Mouse (Mus musculus): ENCODE results near the gene Mypn. TPM values are rescaled to one million over a fixed set of nuclear protein-coding genes. Genes with fewer than 3 reads are reported as not detected.

The Mypn gene
- polyA plus RNA-seq, 1 experiment from 2014 or later, result 0.60 TPM

DNA sequence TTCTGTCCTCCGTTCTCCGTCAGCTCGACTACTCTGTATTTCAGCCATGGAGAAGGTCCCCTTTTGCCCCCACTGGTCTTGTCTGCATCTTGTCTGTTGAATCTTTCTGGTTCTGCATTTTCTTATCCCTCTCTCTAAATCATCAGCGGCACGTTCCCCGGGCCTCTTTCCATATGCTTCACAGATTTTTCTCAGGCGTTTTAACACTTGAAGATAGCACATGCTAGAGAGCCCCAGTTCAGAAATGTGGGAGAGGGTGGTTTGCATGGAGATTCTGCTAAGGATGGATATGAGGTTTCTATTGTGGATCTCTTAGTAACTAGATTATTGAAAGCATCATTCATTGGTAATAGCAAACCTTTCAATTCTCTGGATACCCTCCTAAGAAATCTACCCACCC lies 26.5 kb upstream of the Mypn start:
- H3K9ac ChIP-seq (ENCODE audit: low read length), result no peak overlapping the region
- ATAC-seq (ENCODE audit: insufficient number of reproducible peaks, low FRiP score, low TSS enrichment, low read depth) (no peak), DNase-seq (ENCODE audit: low spot score) (no peak)
- no peak overlapping the region for H3K4me3 ChIP-seq (ENCODE audit: low read depth, low read length)
- H3K27me3 ChIP-seq (ENCODE audit: control insufficient read depth, insufficient read depth, low read length), result no peaks in the 10 kb centered on the region
- whole genome bisulfite sequencing, result 90% methylated on average over 7 of the region's 7 CpGs
- H3K4me2 ChIP-seq (ENCODE audit: low read depth, severe bottlenecking), result no peak overlapping the region
- H3K9me3 ChIP-seq (ENCODE audit: control insufficient read depth, low read length), result no peaks in the 10 kb centered on the region
- H3K27ac ChIP-seq (replicated peaks; ENCODE audit: low read depth, low read length), result no peak overlapping the region
- H3K4me1 ChIP-seq (ENCODE audit: control insufficient read depth, insufficient read depth, low read length), result no peaks in the 10 kb centered on the region
- H3K36me3 ChIP-seq (ENCODE audit: control insufficient read depth, insufficient read depth, low read length), result no peaks in the 10 kb centered on the region

DNA sequence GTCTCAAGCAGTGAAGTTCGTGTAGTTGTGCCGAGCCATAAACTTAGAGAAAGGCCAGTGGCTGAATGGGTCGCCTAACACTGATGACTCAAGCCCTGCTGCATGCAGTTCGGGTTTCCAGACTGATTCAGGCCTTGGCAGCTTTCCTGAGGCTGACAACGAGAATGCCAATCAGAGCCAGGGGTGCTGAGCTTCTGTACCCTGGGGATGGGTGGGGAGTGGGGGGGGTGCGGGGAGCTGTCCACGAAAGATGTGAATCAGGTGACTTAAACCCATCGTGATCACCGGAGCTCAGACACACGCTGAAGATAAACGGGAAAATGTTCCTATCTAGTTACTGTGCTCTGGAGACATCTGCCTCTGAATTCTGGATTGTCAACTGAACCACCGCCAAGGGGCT lies 20.6 kb upstream of the Mypn start:
- Histone ChIP-seq H3K4me2 (ENCODE audit: low read depth, severe bottlenecking) (no peak overlapping the region), H3K4me1 (ENCODE audit: control insufficient read depth, insufficient read depth, low read length) (no peaks in the 10 kb centered on the region), H3K4me3 (ENCODE audit: low read depth, low read length) (no peak overlapping the region), H3K27me3 (ENCODE audit: control insufficient read depth, insufficient read depth, low read length) (no peaks in the 10 kb centered on the region), H3K36me3 (ENCODE audit: control insufficient read depth, insufficient read depth, low read length) (no peaks in the 10 kb centered on the region), H3K9ac (ENCODE audit: low read length) (no peak overlapping the region), H3K9me3 (ENCODE audit: control insufficient read depth, low read length) (no peaks in the 10 kb centered on the region), H3K27ac (replicated peaks; ENCODE audit: low read depth, low read length) (no peak overlapping the region)
- DNase-seq (ENCODE audit: low spot score), result no peak
- WGBS, result 76% methylated on average over 12 of the region's 12 CpGs
- no peak for ATAC-seq (ENCODE audit: insufficient number of reproducible peaks, low FRiP score, low TSS enrichment, low read depth)

DNA sequence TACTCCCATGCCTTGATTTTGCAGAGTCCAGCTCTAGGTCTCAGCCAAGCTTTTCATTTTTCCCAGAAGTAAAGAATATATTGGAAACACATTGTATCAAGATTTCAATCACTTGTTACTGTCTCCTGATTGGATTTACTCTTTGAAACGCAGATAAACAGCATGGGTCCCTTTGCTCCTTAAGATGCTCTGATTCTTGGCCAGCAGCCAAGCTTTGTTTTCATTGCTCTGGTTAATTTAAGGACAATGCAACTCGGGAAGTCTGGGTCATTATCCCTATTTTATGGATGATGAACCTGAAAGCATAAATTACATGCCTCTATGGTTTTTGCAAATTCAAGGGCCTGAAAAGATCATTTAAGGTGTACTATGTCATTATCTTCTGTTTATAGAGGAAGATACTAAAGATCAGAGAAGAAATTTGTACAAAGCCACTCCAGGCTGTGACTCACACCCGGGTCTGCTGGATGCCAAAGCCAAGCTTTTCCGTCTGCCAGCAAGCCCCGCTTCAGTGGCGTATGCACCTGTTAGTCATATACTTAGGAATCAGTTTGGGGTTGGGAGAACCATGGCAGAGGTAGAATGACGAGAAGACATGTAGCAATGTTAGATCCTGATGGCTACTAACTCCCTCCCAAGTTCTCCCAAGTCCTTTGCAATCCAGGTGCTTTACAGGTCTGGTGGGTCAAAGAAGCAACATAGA lies 17.5 kb upstream of the Mypn start:
- H3K27me3 ChIP-seq (ENCODE audit: control insufficient read depth, insufficient read depth, low read length), result no peaks in the 10 kb centered on the region
- no peaks in the 10 kb centered on the region for H3K4me1 ChIP-seq (ENCODE audit: control insufficient read depth, insufficient read depth, low read length)
- no peak for DNase-seq (ENCODE audit: low spot score)
- no peak overlapping the region for H3K27ac ChIP-seq (replicated peaks; ENCODE audit: low read depth, low read length)
- H3K9me3 ChIP-seq (ENCODE audit: control insufficient read depth, low read length), result no peaks in the 10 kb centered on the region
- no peak for ATAC-seq (ENCODE audit: insufficient number of reproducible peaks, low FRiP score, low TSS enrichment, low read depth)
- no peak overlapping the region for H3K9ac ChIP-seq (ENCODE audit: low read length)
- no peak overlapping the region for H3K4me2 ChIP-seq (ENCODE audit: low read depth, severe bottlenecking)
- WGBS, result 83% methylated on average over 7 of the region's 7 CpGs
- no peaks in the 10 kb centered on the region for H3K36me3 ChIP-seq (ENCODE audit: control insufficient read depth, insufficient read depth, low read length)
- H3K4me3 ChIP-seq (ENCODE audit: low read depth, low read length), result no peak overlapping the region

DNA sequence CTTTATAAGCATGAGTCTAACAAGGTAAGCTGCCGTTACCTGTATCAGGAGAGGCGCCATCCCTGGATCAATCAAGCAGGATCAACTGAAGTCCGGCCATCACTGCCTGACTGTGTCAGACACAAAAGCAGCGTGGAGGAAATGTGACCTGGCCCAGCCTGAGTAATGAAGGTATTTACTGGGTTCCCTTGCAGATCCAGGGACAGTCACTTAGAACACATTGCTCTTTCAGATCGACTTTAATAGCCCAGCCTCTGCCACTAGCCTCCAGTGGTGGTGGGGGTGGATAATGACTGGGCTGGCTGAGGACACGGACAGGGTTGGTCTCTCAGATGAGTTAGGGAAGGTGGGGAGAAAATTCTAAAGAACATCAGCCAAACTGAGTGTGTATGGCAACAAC lies 5.1 kb upstream of the Mypn start:
- ATAC-seq (ENCODE audit: insufficient number of reproducible peaks, low FRiP score, low TSS enrichment, low read depth) (no peak), DNase-seq (ENCODE audit: low spot score) (no peak)

DNA sequence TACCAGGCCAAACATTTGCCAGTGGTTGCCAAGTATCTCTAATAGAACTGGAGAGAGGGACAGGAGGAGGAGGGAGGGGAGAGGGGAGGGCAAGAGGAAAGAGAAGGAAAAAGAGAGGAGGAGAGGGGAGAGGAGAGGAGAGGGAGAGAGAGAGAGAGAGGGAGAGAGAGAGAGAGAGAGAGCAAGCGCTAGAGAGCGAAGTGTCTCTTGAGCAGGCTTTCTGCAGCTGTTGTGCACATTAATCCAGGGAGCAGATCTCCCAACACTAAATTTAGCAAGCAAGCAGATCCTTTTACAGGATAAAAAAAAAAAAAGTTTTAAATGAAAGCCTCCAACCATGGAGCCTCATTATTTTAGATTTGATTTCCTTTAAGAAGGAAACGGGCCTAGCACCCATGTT lies 750 bp downstream of the Mypn start:
- H3K27ac ChIP-seq (replicated peaks; ENCODE audit: low read depth, low read length), result no peak overlapping the region
- DNase-seq (ENCODE audit: low spot score) (no peak), ATAC-seq (ENCODE audit: insufficient number of reproducible peaks, low FRiP score, low TSS enrichment, low read depth) (no peak)
- no peaks in the 10 kb centered on the region for H3K4me1 ChIP-seq (ENCODE audit: control insufficient read depth, insufficient read depth, low read length)
- no peak overlapping the region for H3K4me3 ChIP-seq (ENCODE audit: low read depth, low read length)
- no peaks in the 10 kb centered on the region for H3K9me3 ChIP-seq (ENCODE audit: control insufficient read depth, low read length)
- H3K9ac ChIP-seq (ENCODE audit: low read length), result no peak overlapping the region
- H3K4me2 ChIP-seq (ENCODE audit: low read depth, severe bottlenecking), result no peak overlapping the region
- H3K36me3 ChIP-seq (ENCODE audit: control insufficient read depth, insufficient read depth, low read length), result no peaks in the 10 kb centered on the region
- 88% methylated on average over 3 of the region's 3 CpGs for WGBS
- no peaks in the 10 kb centered on the region for H3K27me3 ChIP-seq (ENCODE audit: control insufficient read depth, insufficient read depth, low read length)

More for the DNA sequence above, 5.1 kb upstream of the Mypn start:
- H3K9ac ChIP-seq (ENCODE audit: low read length), result no peak overlapping the region
- H3K4me3 ChIP-seq (ENCODE audit: low read depth, low read length), result no peak overlapping the region
- 58% methylated on average over 6 of the region's 6 CpGs for WGBS
- H3K9me3 ChIP-seq (ENCODE audit: control insufficient read depth, low read length), result no peaks in the 10 kb centered on the region
- H3K4me2 ChIP-seq (ENCODE audit: low read depth, severe bottlenecking), result no peak overlapping the region
- no peak overlapping the region for H3K27ac ChIP-seq (replicated peaks; ENCODE audit: low read depth, low read length)
- no peaks in the 10 kb centered on the region for H3K36me3 ChIP-seq (ENCODE audit: control insufficient read depth, insufficient read depth, low read length)
- no peaks in the 10 kb centered on the region for H3K4me1 ChIP-seq (ENCODE audit: control insufficient read depth, insufficient read depth, low read length)
- H3K27me3 ChIP-seq (ENCODE audit: control insufficient read depth, insufficient read depth, low read length), result no peaks in the 10 kb centered on the region

DNA sequence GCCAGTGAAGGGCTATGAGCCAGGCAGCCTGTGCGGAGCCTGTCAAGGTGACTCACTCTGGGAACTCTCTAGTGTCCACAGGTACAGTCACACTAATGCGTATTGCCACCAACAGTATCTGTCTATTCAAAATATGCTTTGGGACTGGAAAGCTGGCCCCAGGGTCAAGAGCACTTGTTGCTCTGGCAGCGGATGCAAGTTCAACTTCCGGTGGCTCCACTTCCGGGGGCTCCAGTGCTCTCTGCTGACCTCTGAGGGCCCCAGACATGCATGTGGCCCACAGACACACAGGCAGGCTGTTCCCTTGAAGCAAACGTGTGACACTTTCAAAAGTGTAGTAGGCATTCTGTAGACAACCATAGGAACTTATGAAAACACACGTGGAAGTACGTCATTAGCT lies 2.2 kb downstream of the Mypn start:
- no peak overlapping the region for H3K4me3 ChIP-seq (ENCODE audit: low read depth, low read length)
- no peak overlapping the region for H3K4me2 ChIP-seq (ENCODE audit: low read depth, severe bottlenecking)
- 80% methylated on average over 8 of the region's 8 CpGs for WGBS
- DNase-seq (ENCODE audit: low spot score), result no peak
- no peak for ATAC-seq (ENCODE audit: insufficient number of reproducible peaks, low FRiP score, low TSS enrichment, low read depth)
- no peaks in the 10 kb centered on the region for H3K36me3 ChIP-seq (ENCODE audit: control insufficient read depth, insufficient read depth, low read length)
- H3K9ac ChIP-seq (ENCODE audit: low read length), result no peak overlapping the region
- H3K4me1 ChIP-seq (ENCODE audit: control insufficient read depth, insufficient read depth, low read length), result no peaks in the 10 kb centered on the region
- H3K27ac ChIP-seq (replicated peaks; ENCODE audit: low read depth, low read length), result no peak overlapping the region
- H3K9me3 ChIP-seq (ENCODE audit: control insufficient read depth, low read length), result no peaks in the 10 kb centered on the region
- no peaks in the 10 kb centered on the region for H3K27me3 ChIP-seq (ENCODE audit: control insufficient read depth, insufficient read depth, low read length)

DNA sequence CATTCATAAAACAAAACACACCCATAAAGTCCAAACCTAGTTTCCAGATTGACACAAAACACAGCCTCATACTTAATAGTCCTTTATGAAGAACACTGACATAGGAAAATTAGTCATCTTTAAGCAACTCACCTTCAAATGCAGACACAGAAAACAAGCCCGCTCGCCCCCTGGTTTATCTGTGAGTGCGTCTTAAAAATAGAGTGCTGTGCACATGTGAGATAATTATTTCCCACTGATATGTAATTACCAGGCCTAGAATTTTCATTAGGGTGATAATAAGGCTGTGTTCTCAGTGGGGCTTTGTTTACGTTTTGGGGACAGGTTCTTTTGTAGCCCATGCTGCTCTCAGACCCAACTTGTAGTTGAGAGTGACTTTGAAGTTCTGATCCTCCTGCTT lies 4.7 kb downstream of the Mypn start:
- WGBS, result 73% methylated on average over 4 of the region's 4 CpGs
- H3K9ac ChIP-seq (ENCODE audit: low read length), result no peak overlapping the region
- no peak overlapping the region for H3K27ac ChIP-seq (replicated peaks; ENCODE audit: low read depth, low read length)
- H3K9me3 ChIP-seq (ENCODE audit: control insufficient read depth, low read length), result no peaks in the 10 kb centered on the region
- H3K4me2 ChIP-seq (ENCODE audit: low read depth, severe bottlenecking), result no peak overlapping the region
- H3K4me1 ChIP-seq (ENCODE audit: control insufficient read depth, insufficient read depth, low read length), result no peaks in the 10 kb centered on the region
- DNase-seq (ENCODE audit: low spot score) (no peak), ATAC-seq (ENCODE audit: insufficient number of reproducible peaks, low FRiP score, low TSS enrichment, low read depth) (no peak)
- no peak overlapping the region for H3K4me3 ChIP-seq (ENCODE audit: low read depth, low read length)
- no peaks in the 10 kb centered on the region for H3K27me3 ChIP-seq (ENCODE audit: control insufficient read depth, insufficient read depth, low read length)
- no peaks in the 10 kb centered on the region for H3K36me3 ChIP-seq (ENCODE audit: control insufficient read depth, insufficient read depth, low read length)

DNA sequence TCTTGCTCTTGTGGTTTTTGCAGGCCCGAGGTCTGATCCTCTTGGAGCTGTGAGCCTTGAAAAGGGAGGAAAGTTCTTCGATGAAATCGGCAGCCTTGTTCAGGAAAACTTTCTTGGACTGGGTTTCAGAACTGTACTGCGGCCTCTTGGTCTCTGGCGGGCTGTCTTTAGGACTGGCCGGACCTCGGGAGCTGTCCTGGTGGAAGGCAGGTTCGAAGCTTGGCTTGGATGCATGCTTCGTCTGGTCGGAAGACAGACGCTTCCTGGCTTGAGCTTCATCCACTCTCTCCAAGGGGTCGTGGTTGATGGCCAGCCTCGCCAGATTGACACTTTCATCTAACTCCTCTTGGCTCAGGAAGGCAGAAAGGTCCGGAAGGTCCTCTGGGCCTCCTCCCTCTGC lies 11.0 kb downstream of the Mypn start:
- ATAC-seq (ENCODE audit: insufficient number of reproducible peaks, low FRiP score, low TSS enrichment, low read depth) (no peak), DNase-seq (ENCODE audit: low spot score) (no peak)
- Histone ChIP-seq H3K9me3 (ENCODE audit: control insufficient read depth, low read length) (no peaks in the 10 kb centered on the region), H3K9ac (ENCODE audit: low read length) (no peak overlapping the region), H3K27me3 (ENCODE audit: control insufficient read depth, insufficient read depth, low read length) (no peaks in the 10 kb centered on the region), H3K4me1 (ENCODE audit: control insufficient read depth, insufficient read depth, low read length) (no peaks in the 10 kb centered on the region), H3K4me2 (ENCODE audit: low read depth, severe bottlenecking) (no peak overlapping the region), H3K36me3 (ENCODE audit: control insufficient read depth, insufficient read depth, low read length) (no peaks in the 10 kb centered on the region), H3K27ac (replicated peaks; ENCODE audit: low read depth, low read length) (no peak overlapping the region), H3K4me3 (ENCODE audit: low read depth, low read length) (no peak overlapping the region)
- 86% methylated on average over 14 of the region's 14 CpGs for WGBS

DNA sequence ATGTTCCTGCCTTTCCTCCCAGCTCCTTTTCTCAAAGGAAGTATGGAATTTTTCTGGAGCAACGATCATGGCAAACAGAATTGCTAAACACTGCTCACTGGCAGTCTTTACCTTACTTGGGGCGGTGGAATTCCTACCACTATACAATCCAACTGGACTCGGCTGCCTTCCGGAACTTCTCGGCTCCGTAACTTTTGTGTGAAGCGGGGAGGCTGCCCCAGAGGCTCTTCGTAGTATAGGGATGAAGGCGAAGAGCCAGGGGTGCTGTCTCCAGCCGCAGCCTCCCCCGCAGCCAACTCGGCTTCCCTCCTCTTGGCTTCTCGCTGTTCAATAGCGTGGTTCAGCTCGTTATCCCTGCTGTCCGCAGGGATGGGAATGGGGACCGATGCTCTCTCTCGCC lies 11.5 kb downstream of the Mypn start:
- Histone ChIP-seq H3K27ac (replicated peaks; ENCODE audit: low read depth, low read length) (no peak overlapping the region), H3K4me2 (ENCODE audit: low read depth, severe bottlenecking) (no peak overlapping the region), H3K27me3 (ENCODE audit: control insufficient read depth, insufficient read depth, low read length) (no peaks in the 10 kb centered on the region), H3K36me3 (ENCODE audit: control insufficient read depth, insufficient read depth, low read length) (no peaks in the 10 kb centered on the region), H3K4me3 (ENCODE audit: low read depth, low read length) (no peak overlapping the region), H3K4me1 (ENCODE audit: control insufficient read depth, insufficient read depth, low read length) (no peaks in the 10 kb centered on the region), H3K9me3 (ENCODE audit: control insufficient read depth, low read length) (no peaks in the 10 kb centered on the region), H3K9ac (ENCODE audit: low read length) (no peak overlapping the region)
- no peak for DNase-seq (ENCODE audit: low spot score)
- 62% methylated on average over 18 of the region's 18 CpGs for WGBS
- ATAC-seq (ENCODE audit: insufficient number of reproducible peaks, low FRiP score, low TSS enrichment, low read depth), result no peak

All from limb, embryonic 11.5 days (tissue).